Mouse (Mus musculus): ENCODE measurements around the gene Stx18. TPM values are rescaled to one million over a fixed set of nuclear protein-coding genes. Genes with fewer than 3 reads are reported as not detected.

Stx18 gene
- polyA plus RNA-seq, 1 experiment = not detected

- no peak overlapping the region for H3K27ac ChIP-seq (ENCODE audit: insufficient read depth, low read depth, low read length)
- 43% methylated on average over 10 of the region's 10 CpGs for WGBS
- TF ChIP-seq POLR2A (IDR thresholded peaks at IDR 0.05; ENCODE audit: insufficient read depth, low read depth, low read length) = no peak
- no peak for TF ChIP-seq CTCF (IDR thresholded peaks at IDR 0.05; ENCODE audit: insufficient read depth, low read depth, low read length)
- no peak overlapping the region for H3K4me3 ChIP-seq (ENCODE audit: insufficient read depth, low read depth, low read length)
- no peaks in the 10 kb centered on the region for H3K4me1 ChIP-seq (ENCODE audit: control insufficient read depth, insufficient read depth, low read length)
Observed at GRCm38 (mm10) chr5:38085561-38086392, 47.2 kb downstream of the Stx18 start.

GRCm38 (mm10) chr5:38090111-38090510 lies 51.6 kb downstream of the Stx18 start:
- Histone ChIP-seq H3K27ac (ENCODE audit: insufficient read depth, low read depth, low read length) (no peak overlapping the region), H3K4me3 (ENCODE audit: insufficient read depth, low read depth, low read length) (no peak overlapping the region)
- WGBS = 80% methylated on average over 3 of the region's 3 CpGs

GRCm38 (mm10) chr5:38090581-38090980 lies 52.0 kb downstream of the Stx18 start:
- peak overlapping the region; percentile 3; the same call in 1 of the 2 replicates for H3K27ac ChIP-seq (ENCODE audit: insufficient read depth, low read depth, low read length)
- H3K4me3 ChIP-seq (ENCODE audit: insufficient read depth, low read depth, low read length) = no peak overlapping the region
- no peaks in the 10 kb centered on the region for H3K4me1 ChIP-seq (ENCODE audit: control insufficient read depth, insufficient read depth, low read length)
- TF ChIP-seq POLR2A (IDR thresholded peaks at IDR 0.05; ENCODE audit: insufficient read depth, low read depth, low read length) (no peak), CTCF (IDR thresholded peaks at IDR 0.05; ENCODE audit: insufficient read depth, low read depth, low read length) (no peak)
- 65% methylated on average over 3 of the region's 3 CpGs for WGBS

More at GRCm38 (mm10) chr5:38090111-38090510, 51.6 kb downstream of the Stx18 start:
- H3K4me1 ChIP-seq (ENCODE audit: control insufficient read depth, insufficient read depth, low read length) = no peaks in the 10 kb centered on the region
- TF ChIP-seq CTCF (IDR thresholded peaks at IDR 0.05; ENCODE audit: insufficient read depth, low read depth, low read length) = no peak
- no peak for TF ChIP-seq POLR2A (IDR thresholded peaks at IDR 0.05; ENCODE audit: insufficient read depth, low read depth, low read length)

- Histone ChIP-seq H3K4me1 (ENCODE audit: control insufficient read depth, insufficient read depth, low read length) (no peaks in the 10 kb centered on the region), H3K27ac (ENCODE audit: insufficient read depth, low read depth, low read length) (no peak overlapping the region), H3K4me3 (ENCODE audit: insufficient read depth, low read depth, low read length) (no peak overlapping the region)
- WGBS = 68% methylated on average over 8 of the region's 8 CpGs
- no peak for TF ChIP-seq POLR2A (IDR thresholded peaks at IDR 0.05; ENCODE audit: insufficient read depth, low read depth, low read length)
- TF ChIP-seq CTCF (IDR thresholded peaks at IDR 0.05; ENCODE audit: insufficient read depth, low read depth, low read length) = no peak
Observed at GRCm38 (mm10) chr5:38091046-38091965, 52.8 kb downstream of the Stx18 start.

GRCm38 (mm10) chr5:38091966-38092304 lies 53.4 kb downstream of the Stx18 start:
- no peaks in the 10 kb centered on the region for H3K4me1 ChIP-seq (ENCODE audit: control insufficient read depth, insufficient read depth, low read length)
- H3K27ac ChIP-seq (ENCODE audit: insufficient read depth, low read depth, low read length) = no peak overlapping the region
- TF ChIP-seq CTCF (IDR thresholded peaks at IDR 0.05; ENCODE audit: insufficient read depth, low read depth, low read length) (no peak), POLR2A (IDR thresholded peaks at IDR 0.05; ENCODE audit: insufficient read depth, low read depth, low read length) (no peak)
- WGBS = 59% methylated on average over 2 of the region's 2 CpGs
- no peak overlapping the region for H3K4me3 ChIP-seq (ENCODE audit: insufficient read depth, low read depth, low read length)

- H3K4me3 ChIP-seq (ENCODE audit: insufficient read depth, low read depth, low read length) = no peak overlapping the region
- no peak overlapping the region for H3K27ac ChIP-seq (ENCODE audit: insufficient read depth, low read depth, low read length)
- H3K4me1 ChIP-seq (ENCODE audit: control insufficient read depth, insufficient read depth, low read length) = no peaks in the 10 kb centered on the region
- 86% methylated on average over 2 of the region's 2 CpGs for WGBS
- no peak for TF ChIP-seq CTCF (IDR thresholded peaks at IDR 0.05; ENCODE audit: insufficient read depth, low read depth, low read length)
- TF ChIP-seq POLR2A (IDR thresholded peaks at IDR 0.05; ENCODE audit: insufficient read depth, low read depth, low read length) = no peak
Observed at GRCm38 (mm10) chr5:38094331-38094730, 55.8 kb downstream of the Stx18 start.

- 68% methylated on average over 4 of the region's 4 CpGs for WGBS
- Histone ChIP-seq H3K4me3 (ENCODE audit: insufficient read depth, low read depth, low read length) (no peak overlapping the region), H3K27ac (ENCODE audit: insufficient read depth, low read depth, low read length) (no peak overlapping the region), H3K4me1 (ENCODE audit: control insufficient read depth, insufficient read depth, low read length) (no peaks in the 10 kb centered on the region)
- TF ChIP-seq POLR2A (IDR thresholded peaks at IDR 0.05; ENCODE audit: insufficient read depth, low read depth, low read length) (no peak), CTCF (IDR thresholded peaks at IDR 0.05; ENCODE audit: insufficient read depth, low read depth, low read length) (no peak)
Observed at GRCm38 (mm10) chr5:38097501-38098093, 59.1 kb downstream of the Stx18 start.

- H3K4me3 ChIP-seq (ENCODE audit: insufficient read depth, low read depth, low read length) = no peak overlapping the region
- 56% methylated on average over 2 of the region's 2 CpGs for WGBS
- no peaks in the 10 kb centered on the region for H3K4me1 ChIP-seq (ENCODE audit: control insufficient read depth, insufficient read depth, low read length)
- no peak for TF ChIP-seq POLR2A (IDR thresholded peaks at IDR 0.05; ENCODE audit: insufficient read depth, low read depth, low read length)
- no peak for TF ChIP-seq CTCF (IDR thresholded peaks at IDR 0.05; ENCODE audit: insufficient read depth, low read depth, low read length)
- no peak overlapping the region for H3K27ac ChIP-seq (ENCODE audit: insufficient read depth, low read depth, low read length)
Observed at GRCm38 (mm10) chr5:38099139-38099676, 60.7 kb downstream of the Stx18 start.
